Mouse (Mus musculus) cerebellum, adult 11-12 months (tissue): ENCODE measurements around the gene Stk10.

ENCODE experiments used
- DNase-seq: peaks from one replicate; pipeline ENCODE4 v3.0.0; 2022

Stk10 gene

GRCm38 (mm10) chr11:32527006-32527405 lies 6.1 kb upstream of the Stk10 start:
- no peak for DNase-seq

DNA sequence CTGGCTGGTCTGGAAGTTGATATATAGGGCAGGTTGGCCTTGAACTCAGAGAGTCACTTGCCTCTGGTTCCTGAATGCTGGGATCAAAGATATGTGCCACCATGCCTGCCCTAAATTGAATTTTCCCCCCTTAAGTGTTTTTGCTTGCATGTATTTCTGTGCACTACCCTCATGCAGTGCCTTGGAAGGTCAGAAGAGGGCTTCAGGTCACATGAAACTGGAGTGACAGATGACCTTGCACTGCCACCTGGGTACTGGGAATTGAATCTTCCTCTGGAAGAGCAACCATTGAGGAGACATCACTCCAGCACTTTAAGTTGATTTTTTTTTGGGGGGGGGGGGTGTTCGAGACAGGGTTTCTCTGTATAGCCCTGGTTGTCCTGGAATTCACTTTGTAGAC lies 3.0 kb upstream of the Stk10 start:
- DNase-seq: no peak

GRCm38 (mm10) chr11:32531871-32532764 lies 987 bp upstream of the Stk10 start, which contains the start of gene Efcab9:
TSS of gene Efcab9 (minus strand) at chr11:32532081.
- DNase-seq: peak; percentile 54

GRCm38 (mm10) chr11:32533482-32534261 lies 567 bp downstream of the Stk10 start:
- DNase-seq: peak; percentile 78

- peak; percentile 48 for DNase-seq
Observed at GRCm38 (mm10) chr11:32534453-32535075, 1.5 kb downstream of the Stk10 start.

GRCm38 (mm10) chr11:32535646-32536045 lies 2.5 kb downstream of the Stk10 start:
- DNase-seq: no peak

- DNase-seq: no peak
Observed at GRCm38 (mm10) chr11:32536954-32537353, 3.8 kb downstream of the Stk10 start.

DNA sequence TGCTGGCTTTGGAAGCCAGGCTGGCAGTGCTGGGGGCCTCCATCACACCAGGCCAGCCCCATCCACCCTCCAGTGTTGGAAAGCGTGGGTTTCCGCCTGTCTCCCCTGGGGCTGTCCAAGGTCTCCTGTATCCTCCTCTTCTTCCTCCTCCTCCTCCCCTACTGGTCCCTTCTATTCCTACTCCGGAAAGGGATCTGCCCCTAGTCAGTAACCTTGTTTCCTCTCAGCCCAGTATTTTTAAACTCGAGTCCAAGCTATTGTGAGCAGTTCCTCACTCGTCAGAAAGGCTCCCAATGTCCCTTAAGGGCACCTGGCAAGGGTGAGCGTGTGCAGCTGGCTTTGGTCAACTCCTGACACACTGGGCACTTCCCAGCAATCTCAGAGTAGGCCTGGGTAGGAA lies 5.3 kb downstream of the Stk10 start:
- peak; percentile 32 for DNase-seq

GRCm38 (mm10) chr11:32538846-32539245 lies 5.7 kb downstream of the Stk10 start:
- DNase-seq: peak; percentile 30

GRCm38 (mm10) chr11:32539717-32540116 lies 6.6 kb downstream of the Stk10 start:
- no peak for DNase-seq

GRCm38 (mm10) chr11:32540463-32540862 lies 7.4 kb downstream of the Stk10 start:
- DNase-seq: no peak

DNA sequence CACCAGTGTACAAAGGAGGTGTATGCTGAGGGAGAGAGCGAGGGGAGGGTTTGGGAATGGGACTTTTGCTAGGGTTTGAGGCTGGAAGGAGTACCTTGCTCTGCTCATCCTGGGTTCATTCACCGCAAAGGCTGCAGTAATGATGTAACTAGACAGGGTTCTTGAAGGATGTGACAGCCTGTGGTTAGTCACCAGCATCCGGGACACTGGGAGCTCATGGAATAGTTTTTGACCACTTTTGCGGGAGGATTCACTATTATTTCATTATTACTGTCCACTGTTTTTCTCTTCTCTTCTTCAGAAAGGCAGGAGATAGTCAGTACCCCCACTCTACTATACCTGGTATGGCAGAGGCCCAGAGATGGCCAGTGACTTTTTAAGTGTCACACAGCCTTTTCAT lies 9.1 kb downstream of the Stk10 start:
- no peak for DNase-seq

DNA sequence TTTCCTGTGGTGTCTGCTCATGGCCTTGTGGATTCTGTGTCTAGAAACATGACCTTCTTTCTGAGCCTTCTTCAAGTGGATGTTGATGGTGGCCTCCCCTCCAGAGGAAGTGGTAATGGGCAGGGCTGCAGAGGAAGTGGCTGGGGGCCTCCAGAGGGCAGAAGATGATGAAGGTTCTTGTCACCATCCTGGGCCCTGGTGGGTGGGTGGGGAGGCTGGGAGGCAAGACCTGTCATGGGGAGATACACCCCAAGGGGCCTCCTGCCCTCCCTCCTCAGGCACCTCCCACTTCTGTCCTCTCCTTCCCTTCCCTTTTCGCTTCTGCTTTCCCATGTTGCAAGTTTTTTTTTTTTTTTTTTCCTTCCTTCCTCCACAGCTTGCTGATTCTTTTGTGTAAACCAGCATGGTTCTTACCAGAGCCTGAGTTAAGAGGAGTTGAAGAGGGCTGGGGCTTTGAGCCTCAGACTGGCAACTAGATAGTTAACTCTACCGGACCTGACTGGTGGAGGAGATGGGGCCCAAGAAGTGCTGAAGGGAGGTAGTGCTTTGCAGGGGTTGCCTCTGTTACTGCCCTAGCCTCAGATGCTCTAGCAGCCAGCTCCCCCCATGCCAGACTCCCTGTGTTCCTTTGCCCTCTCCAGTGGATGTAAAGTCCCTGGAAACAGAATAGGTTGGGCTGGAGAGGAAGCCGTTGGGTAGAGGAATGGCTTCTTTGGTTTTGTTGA lies 9.7 kb downstream of the Stk10 start:
- no peak for DNase-seq

- DNase-seq: no peak
Observed at GRCm38 (mm10) chr11:32544041-32544440, 10.9 kb downstream of the Stk10 start.

DNA sequence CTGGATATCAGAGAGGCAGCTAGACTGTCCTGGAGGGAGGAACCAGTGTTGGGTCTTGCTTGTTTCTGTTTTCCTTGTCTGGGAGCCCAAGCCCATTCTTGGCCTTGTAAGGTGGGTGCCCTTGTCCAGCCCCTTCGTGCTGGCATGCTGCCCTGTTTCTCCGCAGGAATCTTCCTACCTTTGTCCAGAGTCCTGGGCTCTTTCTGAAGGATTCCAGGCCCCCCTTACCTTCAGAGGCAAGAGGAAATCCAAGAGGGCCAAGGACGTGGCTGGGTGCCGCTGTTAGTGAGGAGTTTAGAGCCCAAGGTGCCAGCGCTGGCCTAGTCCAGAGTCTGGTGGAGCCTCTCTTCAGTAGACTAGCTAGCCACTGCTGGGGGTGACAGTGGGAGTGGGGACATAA lies 11.4 kb downstream of the Stk10 start:
- no peak for DNase-seq

- no peak for DNase-seq
Observed at GRCm38 (mm10) chr11:32545605-32546004, 12.5 kb downstream of the Stk10 start.

GRCm38 (mm10) chr11:32546483-32546882 lies 13.4 kb downstream of the Stk10 start:
- DNase-seq: peak; percentile 88

DNA sequence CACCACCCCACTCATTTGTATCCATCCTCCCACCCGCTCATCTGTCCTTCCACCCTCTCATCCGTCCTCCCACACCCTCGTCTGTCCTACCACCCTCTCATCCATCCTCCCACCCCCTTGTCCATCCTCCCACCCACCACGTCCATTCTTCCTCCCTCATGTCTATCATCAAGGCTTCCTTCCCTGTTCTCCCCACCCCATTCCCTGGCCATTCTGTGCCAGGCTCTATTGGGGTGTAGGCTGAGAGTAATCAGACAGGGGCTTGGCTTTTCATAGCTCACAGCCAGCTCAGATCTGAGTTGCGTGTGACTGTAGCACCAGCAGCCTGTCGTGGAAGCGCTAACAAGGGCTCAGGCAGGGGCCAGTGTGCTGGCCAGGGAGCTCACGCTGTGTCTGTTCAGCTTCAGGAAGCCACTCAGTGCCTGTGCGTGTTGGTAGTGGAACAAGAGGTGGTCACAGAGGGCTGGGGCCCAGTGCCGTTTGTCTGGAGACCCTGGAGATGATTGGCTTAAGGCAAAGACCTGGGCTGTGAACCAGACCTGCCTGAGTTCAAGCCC lies 14.4 kb downstream of the Stk10 start:
- DNase-seq: no peak

DNA sequence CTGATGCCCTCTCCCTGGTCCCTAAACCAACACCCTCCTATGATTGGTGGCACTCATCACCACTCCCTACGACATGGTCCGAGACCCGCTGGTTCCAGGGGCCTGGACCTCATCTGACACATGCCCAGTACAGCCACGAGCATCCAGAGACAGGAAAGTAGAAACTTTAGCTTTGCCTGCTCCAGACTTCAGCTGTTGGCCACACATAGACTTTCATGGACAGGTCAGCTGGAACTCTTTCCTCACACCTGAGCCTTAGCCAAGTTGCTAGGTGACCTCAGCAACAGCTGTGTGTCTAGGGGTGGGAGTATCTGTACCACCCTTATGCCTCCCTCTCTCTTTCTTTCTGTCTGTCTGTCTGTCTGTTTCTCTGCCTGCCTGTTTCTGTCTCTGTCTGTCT lies 15.1 kb downstream of the Stk10 start:
- no peak for DNase-seq

GRCm38 (mm10) chr11:32549236-32549635 lies 16.1 kb downstream of the Stk10 start:
- peak; percentile 85 for DNase-seq

DNA sequence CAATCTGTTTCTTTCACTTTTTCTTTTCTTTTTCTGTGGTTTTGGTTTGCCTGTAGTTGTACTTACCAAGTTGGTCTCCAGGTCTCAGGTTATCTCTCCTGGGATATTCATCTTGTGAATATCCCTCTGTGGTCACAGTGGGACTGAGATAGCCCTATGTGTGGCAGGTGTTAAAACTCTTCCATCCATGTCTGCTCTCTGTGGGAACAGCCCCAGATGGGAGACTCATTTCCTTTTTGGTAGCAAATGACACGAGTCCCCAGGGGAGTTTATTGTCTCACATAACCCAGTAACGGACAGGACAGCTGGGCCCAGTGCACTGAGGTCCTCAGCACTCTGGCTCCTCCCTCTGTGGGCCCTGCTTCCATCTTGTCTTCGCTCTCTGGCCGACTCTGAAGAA lies 17.0 kb downstream of the Stk10 start:
- DNase-seq: no peak

DNA sequence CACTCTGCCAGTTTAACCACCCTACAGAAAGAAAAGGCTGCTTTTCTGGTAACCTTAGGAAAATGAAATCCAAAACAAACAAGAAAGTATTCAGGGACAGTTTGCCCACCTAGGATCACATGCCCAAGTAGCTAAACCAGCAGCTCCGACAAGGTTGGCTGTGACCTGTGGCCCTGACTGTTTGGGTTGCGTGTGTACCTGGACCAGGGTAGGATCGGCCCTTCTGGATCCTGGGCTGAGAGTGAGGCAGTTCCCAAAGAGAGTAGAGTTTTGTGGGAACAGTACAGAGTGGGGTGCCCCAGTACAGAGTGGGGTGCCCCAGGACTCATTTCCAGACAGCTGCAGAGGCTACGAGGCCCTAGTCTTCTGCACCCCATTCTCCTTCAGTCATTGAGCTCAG lies 18.0 kb downstream of the Stk10 start:
- no peak for DNase-seq
